Mouse (Mus musculus): ENCODE results near the gene Prr5l. TPM values are rescaled to one million over a fixed set of nuclear protein-coding genes. Genes with fewer than 3 reads are reported as not detected.
A peak's percentile ranks its signal among the peaks of the same experiment; 100 is the strongest.

The Prr5l gene
- polyA plus RNA-seq, 1 experiment from 2014 or later = 5.6 TPM

GRCm38 (mm10) chr2:101783255-101783654 lies 99.6 kb downstream of the Prr5l start:
- 60% methylated on average over 5 of the region's 5 CpGs for WGBS

GRCm38 (mm10) chr2:101781357-101781777 lies 101.5 kb downstream of the Prr5l start:
- H3K27ac ChIP-seq (replicated peaks) = 0 out of 2 replicates have a peak overlapping the region, but pooled peaks have one; percentile 23
- peak; percentile 83 for ATAC-seq (ENCODE audit: low read depth)
- 54% methylated on average over 4 of the region's 4 CpGs for WGBS

More at GRCm38 (mm10) chr2:101783255-101783654, 99.6 kb downstream of the Prr5l start:
- H3K9me3 ChIP-seq = no peaks in the 10 kb centered on the region
- H3K4me2 ChIP-seq = no peak overlapping the region
- H3K27me3 ChIP-seq = no peaks in the 10 kb centered on the region
- H3K27ac ChIP-seq (replicated peaks) = no peak overlapping the region
- no peaks in the 10 kb centered on the region; the same call in 1 of the 2 replicates for H3K4me1 ChIP-seq (replicated peaks)
- H3K9ac ChIP-seq = no peak overlapping the region
- H3K36me3 ChIP-seq = no peaks in the 10 kb centered on the region
- no peak for ATAC-seq (ENCODE audit: low read depth)
- H3K4me3 ChIP-seq = no peak overlapping the region

GRCm38 (mm10) chr2:101778080-101778479 lies 104.7 kb downstream of the Prr5l start:
- Histone ChIP-seq H3K4me2 (no peak overlapping the region), H3K27ac (replicated peaks) (no peak overlapping the region), H3K4me3 (no peak overlapping the region), H3K36me3 (no peaks in the 10 kb centered on the region), H3K27me3 (no peaks in the 10 kb centered on the region), H3K4me1 (replicated peaks) (no peaks in the 10 kb centered on the region; the same call in 1 of the 2 replicates), H3K9me3 (no peaks in the 10 kb centered on the region), H3K9ac (no peak overlapping the region)
- 93% methylated on average over 6 of the region's 6 CpGs for WGBS
- no peak for ATAC-seq (ENCODE audit: low read depth)

More at GRCm38 (mm10) chr2:101781357-101781777, 101.5 kb downstream of the Prr5l start:
- H3K36me3 ChIP-seq = no peaks in the 10 kb centered on the region
- H3K9me3 ChIP-seq = no peaks in the 10 kb centered on the region
- no peak overlapping the region for H3K4me2 ChIP-seq
- H3K4me1 ChIP-seq (replicated peaks) = no peaks in the 10 kb centered on the region; the same call in 1 of the 2 replicates
- no peak overlapping the region for H3K9ac ChIP-seq
- no peak overlapping the region for H3K4me3 ChIP-seq
- no peaks in the 10 kb centered on the region for H3K27me3 ChIP-seq

- no peaks in the 10 kb centered on the region for H3K27me3 ChIP-seq
- H3K4me3 ChIP-seq = no peak overlapping the region
- H3K4me2 ChIP-seq = no peak overlapping the region
- ATAC-seq (ENCODE audit: low read depth) = no peak
- H3K4me1 ChIP-seq (replicated peaks) = peaks cover 13% of the 10 kb centered on the region; the same call in 1 of the 2 replicates
- no peak overlapping the region for H3K9ac ChIP-seq
- 91% methylated on average over 5 of the region's 5 CpGs for WGBS
- no peaks in the 10 kb centered on the region for H3K36me3 ChIP-seq
- no peak overlapping the region for H3K27ac ChIP-seq (replicated peaks)
- H3K9me3 ChIP-seq = no peaks in the 10 kb centered on the region
Measured at GRCm38 (mm10) chr2:101763503-101763902, 119.3 kb downstream of the Prr5l start.

GRCm38 (mm10) chr2:101762955-101763386 lies 119.9 kb downstream of the Prr5l start:
- no peaks in the 10 kb centered on the region for H3K9me3 ChIP-seq
- no peak overlapping the region for H3K4me2 ChIP-seq
- H3K9ac ChIP-seq = no peak overlapping the region
- no peak overlapping the region for H3K4me3 ChIP-seq
- H3K36me3 ChIP-seq = no peaks in the 10 kb centered on the region
- H3K27ac ChIP-seq (replicated peaks) = no peak overlapping the region
- peaks cover 13% of the 10 kb centered on the region; the same call in 1 of the 2 replicates for H3K4me1 ChIP-seq (replicated peaks)
- 78% methylated on average over 4 of the region's 4 CpGs for WGBS
- no peak for ATAC-seq (ENCODE audit: low read depth)
- no peaks in the 10 kb centered on the region for H3K27me3 ChIP-seq

- no peak overlapping the region for H3K9ac ChIP-seq
- H3K4me1 ChIP-seq (replicated peaks) = peaks cover 13% of the 10 kb centered on the region; the same call in 1 of the 2 replicates
- ATAC-seq (ENCODE audit: low read depth) = no peak
- no peaks in the 10 kb centered on the region for H3K9me3 ChIP-seq
- no peak overlapping the region for H3K4me2 ChIP-seq
- no peaks in the 10 kb centered on the region for H3K36me3 ChIP-seq
- H3K27me3 ChIP-seq = no peaks in the 10 kb centered on the region
- H3K27ac ChIP-seq (replicated peaks) = no peak overlapping the region
- H3K4me3 ChIP-seq = no peak overlapping the region
- 75% methylated on average over 10 of the region's 10 CpGs for WGBS
Measured at GRCm38 (mm10) chr2:101762405-101762804, 120.4 kb downstream of the Prr5l start.

GRCm38 (mm10) chr2:101761898-101762297 lies 120.9 kb downstream of the Prr5l start:
- Histone ChIP-seq H3K9me3 (no peaks in the 10 kb centered on the region), H3K4me2 (no peak overlapping the region), H3K4me1 (replicated peaks) (peaks cover 13% of the 10 kb centered on the region; the same call in 1 of the 2 replicates), H3K9ac (no peak overlapping the region), H3K36me3 (no peaks in the 10 kb centered on the region), H3K27ac (replicated peaks) (no peak overlapping the region), H3K4me3 (no peak overlapping the region), H3K27me3 (no peaks in the 10 kb centered on the region)
- WGBS = 100% methylated on average over 1 of the region's 1 CpGs
- no peak for ATAC-seq (ENCODE audit: low read depth)

- Histone ChIP-seq H3K27me3 (no peaks in the 10 kb centered on the region), H3K9ac (no peak overlapping the region), H3K4me2 (no peak overlapping the region), H3K27ac (replicated peaks) (no peak overlapping the region), H3K9me3 (no peaks in the 10 kb centered on the region), H3K4me1 (replicated peaks) (peaks cover 23% of the 10 kb centered on the region), H3K4me3 (no peak overlapping the region), H3K36me3 (no peaks in the 10 kb centered on the region)
- 64% methylated on average over 9 of the region's 9 CpGs for WGBS
- ATAC-seq (ENCODE audit: low read depth) = no peak
Measured at GRCm38 (mm10) chr2:101759523-101760277, 123.1 kb downstream of the Prr5l start.

- Histone ChIP-seq H3K27me3 (no peaks in the 10 kb centered on the region), H3K27ac (replicated peaks) (no peak overlapping the region), H3K4me1 (replicated peaks) (peaks cover 27% of the 10 kb centered on the region), H3K9me3 (no peaks in the 10 kb centered on the region), H3K9ac (no peak overlapping the region), H3K4me3 (no peak overlapping the region), H3K36me3 (no peaks in the 10 kb centered on the region), H3K4me2 (no peak overlapping the region)
- no peak for ATAC-seq (ENCODE audit: low read depth)
- 93% methylated on average over 1 of the region's 1 CpGs for whole genome bisulfite sequencing
Measured at GRCm38 (mm10) chr2:101757806-101758205, 125.0 kb downstream of the Prr5l start.

- Histone ChIP-seq H3K9me3 (no peaks in the 10 kb centered on the region), H3K27me3 (no peaks in the 10 kb centered on the region), H3K4me1 (replicated peaks) (peaks cover 27% of the 10 kb centered on the region), H3K4me2 (no peak overlapping the region), H3K36me3 (no peaks in the 10 kb centered on the region), H3K9ac (no peak overlapping the region), H3K4me3 (no peak overlapping the region), H3K27ac (replicated peaks) (no peak overlapping the region)
- ATAC-seq (ENCODE audit: low read depth) = no peak
- WGBS = 38% methylated on average over 7 of the region's 7 CpGs
Measured at GRCm38 (mm10) chr2:101756069-101756753, 126.6 kb downstream of the Prr5l start.

GRCm38 (mm10) chr2:101754939-101755555 lies 127.8 kb downstream of the Prr5l start:
- Histone ChIP-seq H3K27me3 (no peaks in the 10 kb centered on the region), H3K27ac (replicated peaks) (no peak overlapping the region), H3K4me1 (replicated peaks) (peaks cover 21% of the 10 kb centered on the region), H3K4me3 (0 out of 2 replicates have a peak overlapping the region, but pooled peaks have one; percentile 4), H3K9ac (no peak overlapping the region), H3K36me3 (no peaks in the 10 kb centered on the region), H3K9me3 (no peaks in the 10 kb centered on the region), H3K4me2 (peak overlapping the region; percentile 46)
- no peak for ATAC-seq (ENCODE audit: low read depth)
- 3% methylated on average over 8 of the region's 11 CpGs for WGBS

- H3K4me1 ChIP-seq (replicated peaks) = peaks cover 15% of the 10 kb centered on the region
- H3K9ac ChIP-seq = no peak overlapping the region
- H3K36me3 ChIP-seq = no peaks in the 10 kb centered on the region
- no peak overlapping the region for H3K27ac ChIP-seq (replicated peaks)
- H3K27me3 ChIP-seq = no peaks in the 10 kb centered on the region
- 58% methylated on average over 4 of the region's 4 CpGs for WGBS
- H3K4me2 ChIP-seq = no peak overlapping the region
- H3K4me3 ChIP-seq = no peak overlapping the region
- H3K9me3 ChIP-seq = no peaks in the 10 kb centered on the region
- ATAC-seq (ENCODE audit: low read depth) = no peak
Measured at GRCm38 (mm10) chr2:101754428-101754827, 128.4 kb downstream of the Prr5l start.
